Mouse (Mus musculus): ENCODE results near the gene Lepr.

- TF ChIP-seq CTCF (IDR thresholded peaks at IDR 0.05; ENCODE audit: insufficient read depth, low read depth, low read length) (no peak), POLR2A (IDR thresholded peaks at IDR 0.05; ENCODE audit: insufficient read depth, low read depth, low read length) (no peak)
These were observed 16.1 kb upstream of the Lepr start for GRCm38 (mm10) chr4:101700892-101701640.

Data from olfactory bulb, adult 2 months (tissue).